Mouse (Mus musculus): ENCODE results near the gene Mpp6. TPM values are rescaled to one million over a fixed set of nuclear protein-coding genes. Genes with fewer than 3 reads are reported as not detected.

The Mpp6 gene
- polyA plus RNA-seq (2016; fragmentation: Nextera tagmentation; extraction: Ambion mirVana): 69.0 and 76.1 TPM in 2 replicates

- Histone ChIP-seq H3K4me2 (replicated peaks) (peak within 1 kb of the TSS; percentile 73), H3K9ac (replicated peaks) (peak within 1 kb of the TSS; percentile 91), H3K9me3 (no peaks in the 10 kb centered on the region), H3K4me3 (peak within 1 kb of the TSS; percentile 86), H3K27ac (replicated peaks) (peak within 1 kb of the TSS; percentile 76), H3K27me3 (peaks cover 3% of the 10 kb centered on the region; the same call in 1 of the 2 replicates), H3K4me1 (peaks cover 14% of the 10 kb centered on the region), H3K36me3 (no peaks in the 10 kb centered on the region)
- peak; percentile 95 for ATAC-seq (ENCODE audit: low FRiP score, low read depth)
- WGBS: under 1% methylated on average over 50 of the region's 74 CpGs
These were observed at the start of gene Mpp6 for GRCm38 (mm10) chr6:50109757-50110378. Gene Mpp6 (plus strand): TSS chr6:50110241.

DNA sequence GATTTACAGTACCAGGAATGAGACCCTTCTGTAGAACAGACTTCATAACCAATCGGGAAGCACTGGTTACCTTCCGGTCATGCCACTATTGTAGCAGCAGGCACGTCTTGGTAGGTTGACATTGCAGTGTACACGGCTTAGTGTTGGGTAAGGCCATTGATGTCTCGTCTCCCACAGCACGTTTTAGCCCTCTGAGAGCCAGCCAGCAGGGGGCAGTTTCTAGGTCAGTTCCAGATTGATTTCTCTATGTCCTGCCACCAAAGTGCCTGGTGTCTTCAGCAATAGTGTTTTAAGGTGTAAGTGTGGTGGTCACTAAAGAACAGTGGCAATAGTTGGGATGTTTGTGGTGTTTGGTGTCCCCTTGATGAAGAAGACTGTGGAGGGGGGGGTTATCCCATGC is 43.9 kb upstream of the Mpp6 start:
- Histone ChIP-seq H3K36me3 (no peaks in the 10 kb centered on the region), H3K9ac (replicated peaks) (no peak overlapping the region), H3K9me3 (no peaks in the 10 kb centered on the region), H3K4me3 (no peak overlapping the region), H3K4me1 (no peaks in the 10 kb centered on the region), H3K27ac (replicated peaks) (no peak overlapping the region), H3K27me3 (no peaks in the 10 kb centered on the region), H3K4me2 (replicated peaks) (no peak overlapping the region)
- WGBS: 84% methylated on average over 6 of the region's 6 CpGs
- ATAC-seq (ENCODE audit: low FRiP score, low read depth): no peak

GRCm38 (mm10) chr6:50068490-50068889 is 41.6 kb upstream of the Mpp6 start:
- Histone ChIP-seq H3K27me3 (no peaks in the 10 kb centered on the region), H3K9ac (replicated peaks) (no peak overlapping the region), H3K4me1 (no peaks in the 10 kb centered on the region), H3K27ac (replicated peaks) (no peak overlapping the region), H3K9me3 (no peaks in the 10 kb centered on the region), H3K4me3 (no peak overlapping the region), H3K4me2 (replicated peaks) (no peak overlapping the region), H3K36me3 (no peaks in the 10 kb centered on the region)
- no peak for ATAC-seq (ENCODE audit: low FRiP score, low read depth)

DNA sequence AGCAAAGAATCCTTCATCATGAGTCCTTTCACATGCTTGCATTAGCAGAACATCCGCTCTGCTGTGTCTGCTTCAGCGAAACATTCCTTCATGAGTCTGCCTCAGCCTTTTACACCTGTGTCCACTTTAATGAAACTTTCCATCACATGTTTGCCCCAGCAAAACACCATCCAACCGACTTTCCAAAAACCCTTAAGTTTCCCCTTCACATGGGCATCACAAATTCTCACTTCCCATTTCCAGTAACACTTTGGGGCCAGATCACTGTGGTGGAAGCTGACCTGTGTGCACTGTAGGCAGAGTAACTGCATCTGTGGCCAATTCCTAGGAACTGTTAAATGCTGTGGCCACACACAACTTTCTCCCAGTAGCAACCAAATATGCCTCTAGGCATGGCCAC is 34.8 kb upstream of the Mpp6 start:
- no peaks in the 10 kb centered on the region for H3K9me3 ChIP-seq
- WGBS: 85% methylated on average over 3 of the region's 3 CpGs
- no peak for ATAC-seq (ENCODE audit: low FRiP score, low read depth)
- no peak overlapping the region for H3K9ac ChIP-seq (replicated peaks)
- no peaks in the 10 kb centered on the region for H3K27me3 ChIP-seq
- no peak overlapping the region for H3K4me3 ChIP-seq
- no peak overlapping the region for H3K27ac ChIP-seq (replicated peaks)
- H3K4me1 ChIP-seq: no peaks in the 10 kb centered on the region
- H3K4me2 ChIP-seq (replicated peaks): no peak overlapping the region
- no peaks in the 10 kb centered on the region for H3K36me3 ChIP-seq

GRCm38 (mm10) chr6:50076473-50076872 is 33.6 kb upstream of the Mpp6 start:
- Histone ChIP-seq H3K4me2 (replicated peaks) (no peak overlapping the region), H3K9me3 (no peaks in the 10 kb centered on the region), H3K36me3 (no peaks in the 10 kb centered on the region), H3K4me1 (no peaks in the 10 kb centered on the region), H3K9ac (replicated peaks) (no peak overlapping the region), H3K4me3 (no peak overlapping the region), H3K27me3 (no peaks in the 10 kb centered on the region), H3K27ac (replicated peaks) (no peak overlapping the region)
- WGBS: 69% methylated on average over 2 of the region's 2 CpGs
- no peak for ATAC-seq (ENCODE audit: low FRiP score, low read depth)

- Histone ChIP-seq H3K9me3 (no peaks in the 10 kb centered on the region), H3K27ac (replicated peaks) (no peak overlapping the region), H3K9ac (replicated peaks) (no peak overlapping the region), H3K36me3 (no peaks in the 10 kb centered on the region), H3K4me2 (replicated peaks) (no peak overlapping the region), H3K4me1 (no peaks in the 10 kb centered on the region), H3K4me3 (no peak overlapping the region), H3K27me3 (no peaks in the 10 kb centered on the region)
- no peak for ATAC-seq (ENCODE audit: low FRiP score, low read depth)
- WGBS: 85% methylated on average over 7 of the region's 7 CpGs
These were observed 29.6 kb upstream of the Mpp6 start for GRCm38 (mm10) chr6:50080431-50080830.

DNA sequence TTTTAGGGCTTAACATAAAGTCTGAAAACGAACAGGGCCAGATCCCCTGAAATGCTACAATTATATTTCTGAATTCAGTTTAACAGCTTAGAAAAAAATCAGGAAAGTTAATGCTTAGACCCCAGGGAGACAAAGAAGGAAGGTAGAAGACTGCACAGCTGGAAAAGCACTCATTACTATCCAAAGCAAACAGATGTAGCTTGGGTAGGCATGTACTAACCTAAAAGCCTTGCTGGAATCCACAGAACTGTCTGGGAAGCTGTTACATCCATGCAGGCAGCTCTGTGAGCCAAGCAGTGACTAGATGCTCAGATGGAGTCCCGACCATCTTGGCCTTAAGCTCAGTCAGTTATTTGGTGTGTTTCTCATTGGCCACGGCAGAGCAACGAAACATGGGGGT is 24.8 kb upstream of the Mpp6 start:
- Histone ChIP-seq H3K27me3 (no peaks in the 10 kb centered on the region), H3K4me3 (no peak overlapping the region), H3K27ac (replicated peaks) (no peak overlapping the region), H3K9ac (replicated peaks) (no peak overlapping the region), H3K4me1 (no peaks in the 10 kb centered on the region), H3K36me3 (no peaks in the 10 kb centered on the region), H3K4me2 (replicated peaks) (no peak overlapping the region), H3K9me3 (no peaks in the 10 kb centered on the region)
- WGBS: 79% methylated on average over 4 of the region's 4 CpGs
- ATAC-seq (ENCODE audit: low FRiP score, low read depth): no peak

GRCm38 (mm10) chr6:50089333-50089732 is 20.7 kb upstream of the Mpp6 start:
- H3K27me3 ChIP-seq: no peaks in the 10 kb centered on the region
- H3K9me3 ChIP-seq: no peaks in the 10 kb centered on the region
- H3K4me2 ChIP-seq (replicated peaks): no peak overlapping the region
- H3K36me3 ChIP-seq: no peaks in the 10 kb centered on the region
- ATAC-seq (ENCODE audit: low FRiP score, low read depth): no peak
- H3K4me3 ChIP-seq: no peak overlapping the region
- H3K4me1 ChIP-seq: no peaks in the 10 kb centered on the region
- WGBS: 86% methylated on average over 5 of the region's 5 CpGs
- H3K9ac ChIP-seq (replicated peaks): no peak overlapping the region
- H3K27ac ChIP-seq (replicated peaks): no peak overlapping the region

DNA sequence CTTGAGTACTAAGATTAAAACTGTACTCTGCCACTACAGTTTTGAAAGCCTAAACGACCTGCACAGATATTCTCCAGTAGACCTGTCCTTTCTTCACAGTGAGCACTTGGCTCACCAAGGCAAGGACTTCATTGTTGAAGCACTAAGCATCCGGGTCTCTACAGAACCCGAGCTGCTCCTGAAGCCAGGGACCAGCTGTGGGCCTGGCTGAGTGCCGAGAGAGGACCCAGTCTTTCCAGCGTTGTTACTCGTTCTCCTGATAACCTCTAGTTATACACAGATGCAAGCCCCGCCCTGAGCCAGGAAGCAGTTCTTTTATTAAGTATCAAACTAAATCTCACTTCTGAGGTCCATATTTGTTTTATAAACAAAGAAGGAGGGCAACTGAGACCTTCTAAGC is 19.8 kb upstream of the Mpp6 start:
- Histone ChIP-seq H3K4me1 (no peaks in the 10 kb centered on the region), H3K9me3 (no peaks in the 10 kb centered on the region), H3K4me3 (no peak overlapping the region), H3K27ac (replicated peaks) (no peak overlapping the region), H3K27me3 (no peaks in the 10 kb centered on the region), H3K36me3 (no peaks in the 10 kb centered on the region), H3K9ac (replicated peaks) (no peak overlapping the region), H3K4me2 (replicated peaks) (no peak overlapping the region)
- ATAC-seq (ENCODE audit: low FRiP score, low read depth): no peak
- 81% methylated on average over 7 of the region's 7 CpGs for WGBS

GRCm38 (mm10) chr6:50091462-50092154 is 18.4 kb upstream of the Mpp6 start:
- ATAC-seq (ENCODE audit: low FRiP score, low read depth): no peak
- H3K27me3 ChIP-seq: no peaks in the 10 kb centered on the region
- no peaks in the 10 kb centered on the region for H3K4me1 ChIP-seq
- H3K27ac ChIP-seq (replicated peaks): no peak overlapping the region
- no peak overlapping the region for H3K4me2 ChIP-seq (replicated peaks)
- H3K36me3 ChIP-seq: no peaks in the 10 kb centered on the region
- 68% methylated on average over 7 of the region's 7 CpGs for WGBS
- no peak overlapping the region for H3K4me3 ChIP-seq
- H3K9ac ChIP-seq (replicated peaks): no peak overlapping the region
- H3K9me3 ChIP-seq: no peaks in the 10 kb centered on the region

GRCm38 (mm10) chr6:50109201-50109756 is 762 bp upstream of the Mpp6 start:
- Histone ChIP-seq H3K4me2 (replicated peaks) (peak overlapping the region; percentile 73), H3K9ac (replicated peaks) (peak overlapping the region; percentile 91), H3K27me3 (peaks cover 3% of the 10 kb centered on the region; the same call in 1 of the 2 replicates), H3K4me1 (peaks cover 14% of the 10 kb centered on the region), H3K9me3 (no peaks in the 10 kb centered on the region), H3K4me3 (peak overlapping the region; percentile 86), H3K27ac (replicated peaks) (peak overlapping the region; percentile 76), H3K36me3 (no peaks in the 10 kb centered on the region)
- ATAC-seq (ENCODE audit: low FRiP score, low read depth): no peak; the same call in 1 of the 2 replicates
- 3% methylated on average over 15 of the region's 15 CpGs for WGBS

DNA sequence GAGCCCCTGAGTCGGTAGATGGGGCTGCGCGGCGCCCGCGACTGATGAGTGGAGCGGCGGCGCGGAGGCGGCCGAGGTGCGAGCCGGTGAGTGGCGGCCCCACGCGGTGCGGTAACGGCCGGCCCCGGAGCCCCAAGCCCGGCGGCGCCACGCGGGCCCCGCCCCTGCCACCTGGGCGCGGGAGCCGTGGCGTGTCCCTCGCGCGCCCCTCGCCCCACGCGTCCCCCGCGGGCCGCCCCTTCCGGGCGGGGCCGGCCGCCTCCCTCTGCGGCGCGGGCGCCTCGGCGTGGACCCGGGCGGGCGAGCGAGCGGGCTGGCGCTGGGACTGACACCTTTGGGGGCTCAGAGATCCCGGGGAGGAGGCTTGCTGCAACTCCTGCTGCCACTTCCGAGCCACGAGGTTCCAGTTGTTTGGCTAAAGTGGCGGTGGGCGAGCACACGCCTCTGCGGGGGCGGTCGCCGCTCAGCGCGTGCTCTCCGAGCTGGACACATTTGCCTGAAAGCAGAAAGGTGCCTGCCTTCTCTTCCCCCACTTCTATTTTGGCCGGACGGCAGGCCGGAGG is 419 bp downstream of the Mpp6 start:
- H3K4me3 ChIP-seq: peak overlapping the region; percentile 86
- under 1% methylated on average over 51 of the region's 72 CpGs for WGBS
- H3K36me3 ChIP-seq: no peaks in the 10 kb centered on the region
- peak overlapping the region; percentile 76 for H3K27ac ChIP-seq (replicated peaks)
- H3K4me1 ChIP-seq: peaks cover 14% of the 10 kb centered on the region
- H3K9ac ChIP-seq (replicated peaks): peak overlapping the region; percentile 91
- H3K9me3 ChIP-seq: no peaks in the 10 kb centered on the region
- H3K4me2 ChIP-seq (replicated peaks): peak overlapping the region; percentile 73
- H3K27me3 ChIP-seq: peaks cover 3% of the 10 kb centered on the region; the same call in 1 of the 2 replicates
- peak; percentile 80; the same call in 1 of the 2 replicates for ATAC-seq (ENCODE audit: low FRiP score, low read depth)
